Mouse (Mus musculus): ENCODE results near the gene Gm44805. TPM values are rescaled to one million over a fixed set of nuclear protein-coding genes. Genes with fewer than 3 reads are reported as not detected.

Gene Gm44805
- polyA plus RNA-seq, 1 experiment from 2014 or later, result not detected

GRCm38 (mm10) chr7:19633855-19634254, 47.4 kb downstream of the Gm44805 start:
- ATAC-seq (replicated peaks), result no peak
- Histone ChIP-seq H3K27ac (no peak overlapping the region), H3K36me3 (replicated peaks) (peaks cover 62% of the 10 kb centered on the region), H3K9ac (no peak overlapping the region), H3K9me3 (no peaks in the 10 kb centered on the region), H3K4me2 (no peak overlapping the region), H3K4me3 (no peak overlapping the region), H3K4me1 (peaks cover 2% of the 10 kb centered on the region; the same call in 1 of the 2 replicates), H3K27me3 (replicated peaks) (no peaks in the 10 kb centered on the region)
- WGBS, result 92% methylated on average over 15 of the region's 15 CpGs

DNA sequence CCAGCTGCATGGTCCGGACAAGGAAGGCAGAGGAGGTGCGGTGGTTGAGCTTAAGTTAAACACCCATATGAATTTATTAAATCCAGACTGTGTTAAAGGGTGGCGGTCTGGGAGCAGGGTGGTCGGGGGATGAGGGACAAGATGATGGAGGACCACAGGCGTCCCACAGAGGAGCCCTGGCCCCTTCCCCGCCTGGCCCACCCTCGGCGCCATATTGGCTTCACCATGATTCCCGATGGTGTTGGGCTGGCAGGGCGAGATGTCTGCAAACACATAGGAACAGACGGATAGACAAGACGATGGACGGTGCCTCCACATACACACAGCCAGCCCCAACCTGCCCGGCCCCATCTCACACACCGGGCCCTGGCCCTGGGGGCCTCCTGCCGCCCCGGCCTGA, 48.0 kb downstream of the Gm44805 start:
- H3K27me3 ChIP-seq (replicated peaks), result no peaks in the 10 kb centered on the region
- H3K4me2 ChIP-seq, result no peak overlapping the region
- no peak overlapping the region for H3K4me3 ChIP-seq
- H3K27ac ChIP-seq, result no peak overlapping the region
- no peak for ATAC-seq (replicated peaks)
- H3K9ac ChIP-seq, result no peak overlapping the region
- H3K9me3 ChIP-seq, result no peaks in the 10 kb centered on the region
- peaks cover 4% of the 10 kb centered on the region for H3K4me1 ChIP-seq
- peaks cover 58% of the 10 kb centered on the region for H3K36me3 ChIP-seq (replicated peaks)
- WGBS, result 93% methylated on average over 17 of the region's 17 CpGs

DNA sequence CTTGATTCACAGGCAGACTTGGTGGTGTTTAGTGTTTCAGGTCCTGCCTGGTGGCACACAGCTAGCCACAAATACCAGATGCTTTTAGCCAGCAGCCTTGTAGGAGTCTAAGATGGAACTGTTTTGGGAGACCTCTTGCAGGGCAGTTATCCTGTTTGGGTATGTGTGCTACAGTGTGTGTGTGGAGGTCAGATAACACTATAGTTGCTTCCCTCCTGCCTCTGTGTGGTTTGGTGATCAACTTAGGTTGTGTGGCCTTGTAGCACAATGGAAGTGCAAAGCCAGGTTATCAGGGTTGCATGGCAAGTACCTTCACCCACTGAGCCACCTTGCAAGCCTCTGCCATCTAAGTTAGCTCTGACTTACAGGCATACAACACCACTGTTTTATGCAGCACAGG, 48.5 kb downstream of the Gm44805 start:
- ATAC-seq (replicated peaks), result no peak

GRCm38 (mm10) chr7:19632275-19632674, 48.9 kb downstream of the Gm44805 start:
- H3K27me3 ChIP-seq (replicated peaks), result no peaks in the 10 kb centered on the region
- no peak overlapping the region for H3K4me3 ChIP-seq
- peaks cover 49% of the 10 kb centered on the region for H3K36me3 ChIP-seq (replicated peaks)
- H3K27ac ChIP-seq, result no peak overlapping the region
- no peak overlapping the region for H3K4me2 ChIP-seq
- H3K4me1 ChIP-seq, result peaks cover 10% of the 10 kb centered on the region
- ATAC-seq (replicated peaks), result no peak
- no peak overlapping the region for H3K9ac ChIP-seq
- no peaks in the 10 kb centered on the region for H3K9me3 ChIP-seq

More for the DNA sequence above, 48.5 kb downstream of the Gm44805 start:
- no peak overlapping the region for H3K27ac ChIP-seq
- no peak overlapping the region for H3K9ac ChIP-seq
- H3K36me3 ChIP-seq (replicated peaks), result peaks cover 54% of the 10 kb centered on the region
- no peaks in the 10 kb centered on the region for H3K9me3 ChIP-seq
- H3K4me3 ChIP-seq, result no peak overlapping the region
- H3K4me1 ChIP-seq, result peaks cover 8% of the 10 kb centered on the region
- no peaks in the 10 kb centered on the region for H3K27me3 ChIP-seq (replicated peaks)
- H3K4me2 ChIP-seq, result no peak overlapping the region

- WGBS, result under 1% methylated on average over 24 of the region's 41 CpGs
- Histone ChIP-seq H3K4me2 (peak within 1 kb of the TSS; percentile 70), H3K4me3 (peak within 1 kb of the TSS; percentile 52), H3K9me3 (no peaks in the 10 kb centered on the region), H3K27ac (peak within 1 kb of the TSS; percentile 60), H3K9ac (peak within 1 kb of the TSS; percentile 19; the same call in 1 of the 2 replicates), H3K36me3 (replicated peaks) (peaks cover 23% of the 10 kb centered on the region), H3K27me3 (replicated peaks) (no peaks in the 10 kb centered on the region), H3K4me1 (peaks cover 10% of the 10 kb centered on the region)
- ATAC-seq (replicated peaks), result peak; percentile 87
Observed at GRCm38 (mm10) chr7:19629361-19629734, 51.9 kb downstream of the Gm44805 start, which contains the start of gene Relb. Gene Relb (minus strand): TSS chr7:19629438.

DNA sequence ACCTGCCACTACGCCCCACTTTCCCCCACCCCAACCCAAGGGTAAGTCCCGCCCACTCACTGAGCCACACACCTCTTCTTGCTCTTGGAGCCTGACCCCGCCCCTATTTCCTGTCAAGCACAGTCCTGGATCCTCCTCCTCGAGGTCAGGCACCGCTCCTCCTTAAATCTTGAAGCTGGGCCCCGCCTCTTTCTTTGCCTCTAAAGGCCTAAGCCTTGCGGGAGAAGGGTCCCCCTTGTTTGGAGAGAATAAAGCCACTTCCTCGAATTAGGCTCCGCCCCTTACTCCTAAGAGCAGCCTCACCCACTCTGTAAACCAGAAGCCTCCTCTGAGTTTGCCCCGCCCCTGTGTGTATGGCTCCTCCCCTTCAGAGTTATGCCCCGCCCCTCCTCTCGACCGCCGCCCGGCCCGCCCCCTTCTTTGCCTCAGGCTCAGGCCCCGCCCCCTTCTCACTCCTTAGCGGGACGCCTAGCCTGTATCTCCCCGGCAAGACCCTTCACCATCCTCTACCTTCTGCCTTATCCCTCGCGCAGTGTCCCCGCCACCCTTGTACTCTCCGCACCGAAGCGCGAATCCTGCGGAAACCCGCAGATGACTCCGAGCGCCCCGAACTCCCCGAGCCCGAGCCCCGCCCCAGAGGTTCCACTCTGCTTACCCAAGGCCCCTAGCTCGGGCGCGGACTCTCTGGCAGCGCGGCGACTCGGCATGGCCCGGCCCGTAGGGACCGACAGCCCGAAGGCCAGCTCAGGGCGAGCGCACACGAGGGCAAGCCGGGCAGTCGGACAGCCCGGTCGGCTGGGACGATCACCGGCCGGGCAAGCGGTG, 52.5 kb downstream of the Gm44805 start:
- H3K4me3 ChIP-seq, result peak overlapping the region; percentile 52
- H3K27ac ChIP-seq, result peak overlapping the region; percentile 60
- peaks cover 18% of the 10 kb centered on the region for H3K36me3 ChIP-seq (replicated peaks)
- under 1% methylated on average over 57 of the region's 57 CpGs for WGBS
- no peaks in the 10 kb centered on the region for H3K27me3 ChIP-seq (replicated peaks)
- H3K9ac ChIP-seq, result peak overlapping the region; percentile 19; the same call in 1 of the 2 replicates
- ATAC-seq (replicated peaks), result peak; percentile 90
- peak overlapping the region; percentile 70 for H3K4me2 ChIP-seq
- H3K4me1 ChIP-seq, result peaks cover 10% of the 10 kb centered on the region
- no peaks in the 10 kb centered on the region for H3K9me3 ChIP-seq

DNA sequence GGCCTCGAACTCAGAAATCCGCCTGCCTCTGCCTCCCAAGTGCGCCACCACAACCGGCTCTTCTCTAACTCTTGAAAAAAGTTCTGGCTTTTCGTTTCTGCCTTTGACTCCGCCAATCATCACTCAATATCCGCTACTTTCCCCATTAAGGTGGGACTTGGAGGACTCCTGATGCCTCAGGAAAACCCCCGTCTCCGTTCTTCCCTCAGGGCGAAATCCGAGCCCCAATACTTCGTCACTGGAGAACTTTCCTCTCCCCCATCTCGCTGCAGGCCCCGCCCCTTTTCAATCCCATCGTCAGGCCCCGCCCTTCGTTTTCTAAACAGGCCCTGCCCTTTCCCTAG, 53.1 kb downstream of the Gm44805 start:
- H3K4me3 ChIP-seq, result peak overlapping the region; percentile 52
- peak overlapping the region; percentile 19; the same call in 1 of the 2 replicates for H3K9ac ChIP-seq
- H3K27me3 ChIP-seq (replicated peaks), result no peaks in the 10 kb centered on the region
- peaks cover 12% of the 10 kb centered on the region; the same call in 1 of the 2 replicates for H3K36me3 ChIP-seq (replicated peaks)
- peaks cover 10% of the 10 kb centered on the region for H3K4me1 ChIP-seq
- H3K9me3 ChIP-seq, result no peaks in the 10 kb centered on the region
- peak; percentile 1; the same call in 1 of the 2 replicates for ATAC-seq (replicated peaks)
- H3K4me2 ChIP-seq, result peak overlapping the region; percentile 70
- peak overlapping the region; percentile 60 for H3K27ac ChIP-seq
- WGBS, result 17% methylated on average over 17 of the region's 17 CpGs

DNA sequence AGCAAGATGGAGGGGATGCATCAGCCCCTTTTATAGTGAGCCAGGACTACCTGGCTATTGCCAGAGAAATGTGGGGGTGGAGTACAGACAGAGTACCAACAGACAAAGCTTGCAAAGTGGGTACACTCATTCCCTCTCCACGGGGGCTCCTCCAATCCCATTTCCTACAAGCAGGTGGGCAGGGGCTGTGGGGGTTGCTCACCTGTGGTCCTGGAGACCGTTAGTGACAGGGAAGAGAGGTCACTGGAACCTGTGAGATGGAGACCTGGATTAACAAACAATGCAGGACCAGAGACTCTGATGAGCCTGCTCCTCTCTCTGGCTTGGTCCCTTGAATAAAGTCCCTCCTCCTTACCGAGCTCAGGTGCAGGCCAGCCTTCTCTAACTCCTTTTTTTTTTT, 53.5 kb downstream of the Gm44805 start:
- peaks cover 10% of the 10 kb centered on the region; the same call in 1 of the 2 replicates for H3K36me3 ChIP-seq (replicated peaks)
- WGBS, result 68% methylated on average over 3 of the region's 3 CpGs
- H3K4me1 ChIP-seq, result peaks cover 10% of the 10 kb centered on the region
- no peaks in the 10 kb centered on the region for H3K9me3 ChIP-seq
- H3K27ac ChIP-seq, result no peak overlapping the region
- H3K4me2 ChIP-seq, result peak overlapping the region; percentile 70
- no peaks in the 10 kb centered on the region for H3K27me3 ChIP-seq (replicated peaks)
- no peak overlapping the region for H3K4me3 ChIP-seq
- no peak overlapping the region for H3K9ac ChIP-seq
- ATAC-seq (replicated peaks), result no peak

GRCm38 (mm10) chr7:19623433-19623832, 57.8 kb downstream of the Gm44805 start:
- H3K4me1 ChIP-seq, result peaks cover 17% of the 10 kb centered on the region
- H3K4me3 ChIP-seq, result no peak overlapping the region
- H3K36me3 ChIP-seq (replicated peaks), result no peaks in the 10 kb centered on the region
- WGBS, result 85% methylated on average over 2 of the region's 2 CpGs
- H3K4me2 ChIP-seq, result no peak overlapping the region
- 0 out of 2 replicates have a peak, but pooled peaks cover 2% of the 10 kb centered on the region for H3K27me3 ChIP-seq (replicated peaks)
- H3K27ac ChIP-seq, result no peak overlapping the region
- no peaks in the 10 kb centered on the region for H3K9me3 ChIP-seq
- H3K9ac ChIP-seq, result no peak overlapping the region
- no peak for ATAC-seq (replicated peaks)

GRCm38 (mm10) chr7:19622241-19622640, 59.0 kb downstream of the Gm44805 start:
- no peak overlapping the region for H3K4me2 ChIP-seq
- H3K27me3 ChIP-seq (replicated peaks), result 0 out of 2 replicates have a peak, but pooled peaks cover 2% of the 10 kb centered on the region
- 43% methylated on average over 6 of the region's 6 CpGs for WGBS
- H3K27ac ChIP-seq, result no peak overlapping the region
- no peak for ATAC-seq (replicated peaks)
- H3K36me3 ChIP-seq (replicated peaks), result no peaks in the 10 kb centered on the region
- no peak overlapping the region for H3K4me3 ChIP-seq
- H3K4me1 ChIP-seq, result 0 out of 2 replicates have a peak, but pooled peaks cover 9% of the 10 kb centered on the region
- no peak overlapping the region for H3K9ac ChIP-seq
- no peaks in the 10 kb centered on the region for H3K9me3 ChIP-seq

Measured in midbrain, embryonic 15.5 days (tissue).